Mouse (Mus musculus) forebrain, embryonic 10.5 days (tissue): ENCODE measurements around the gene Bard1. TPM values are rescaled to one million over a fixed set of nuclear protein-coding genes. Genes with fewer than 3 reads are reported as not detected.
A peak's percentile ranks its signal among the peaks of the same experiment; 100 is the strongest.

Source experiments
- DNase-seq: peaks from one replicate; pipeline ENCODE4 v3.0.0-alpha.2; 2017; ENCODE audit warnings: low spot score; ENCODE audit errors: extremely low spot score
- H3K27ac ChIP-seq: fragments of 300-500 bp; sonication (generic); 2 replicates; pipeline ENCODE4 v1.5.1; 2016; ENCODE audit warnings: mild to moderate bottlenecking
- H3K27me3 ChIP-seq: fragments of 300-500 bp; sonication (generic); 2 replicates; pipeline ENCODE4 v1.6.1; 2016; ENCODE audit warnings: mild to moderate bottlenecking; ENCODE audit not compliant: poor library complexity, severe bottlenecking
- H3K36me3 ChIP-seq: fragments of 300-500 bp; sonication (generic); replicated peaks from 2 replicates; pipeline ENCODE4 v1.6.1; 2016; ENCODE audit warnings: mild to moderate bottlenecking, moderate library complexity
- H3K4me1 ChIP-seq: fragments of 300-500 bp; sonication (generic); 2 replicates; pipeline ENCODE4 v1.6.1; 2016
- H3K4me3 ChIP-seq: fragments of 300-500 bp; sonication (generic); 2 replicates; pipeline ENCODE4 v1.5.1; 2016; ENCODE audit warnings: mild to moderate bottlenecking, moderate library complexity
- H3K9me3 ChIP-seq: fragments of 300-500 bp; sonication (generic); 2 replicates; pipeline ENCODE4 v1.6.1; 2016; ENCODE audit warnings: mild to moderate bottlenecking, moderate library complexity
- WGBS: fragments of 180-500 bp; shearing (Covaris S2); methylation state at CpG from one replicate; pipeline ENCODE4 v1.1.7; 2016; 5-methylcytosine and 5-hydroxymethylcytosine counted together
- polyA plus RNA-seq: library from polyadenylated mRNA; unstranded; fragments of >200 nt; fragmentation: Nextera tagmentation; extraction: Ambion mirVana; gene quantifications from 2 replicates; pipeline ENCODE4 v1.2.1, GENCODE M21; 2016

Bard1 gene
- polyA plus RNA-seq: 3.2 and 3.3 TPM in 2 replicates

DNA sequence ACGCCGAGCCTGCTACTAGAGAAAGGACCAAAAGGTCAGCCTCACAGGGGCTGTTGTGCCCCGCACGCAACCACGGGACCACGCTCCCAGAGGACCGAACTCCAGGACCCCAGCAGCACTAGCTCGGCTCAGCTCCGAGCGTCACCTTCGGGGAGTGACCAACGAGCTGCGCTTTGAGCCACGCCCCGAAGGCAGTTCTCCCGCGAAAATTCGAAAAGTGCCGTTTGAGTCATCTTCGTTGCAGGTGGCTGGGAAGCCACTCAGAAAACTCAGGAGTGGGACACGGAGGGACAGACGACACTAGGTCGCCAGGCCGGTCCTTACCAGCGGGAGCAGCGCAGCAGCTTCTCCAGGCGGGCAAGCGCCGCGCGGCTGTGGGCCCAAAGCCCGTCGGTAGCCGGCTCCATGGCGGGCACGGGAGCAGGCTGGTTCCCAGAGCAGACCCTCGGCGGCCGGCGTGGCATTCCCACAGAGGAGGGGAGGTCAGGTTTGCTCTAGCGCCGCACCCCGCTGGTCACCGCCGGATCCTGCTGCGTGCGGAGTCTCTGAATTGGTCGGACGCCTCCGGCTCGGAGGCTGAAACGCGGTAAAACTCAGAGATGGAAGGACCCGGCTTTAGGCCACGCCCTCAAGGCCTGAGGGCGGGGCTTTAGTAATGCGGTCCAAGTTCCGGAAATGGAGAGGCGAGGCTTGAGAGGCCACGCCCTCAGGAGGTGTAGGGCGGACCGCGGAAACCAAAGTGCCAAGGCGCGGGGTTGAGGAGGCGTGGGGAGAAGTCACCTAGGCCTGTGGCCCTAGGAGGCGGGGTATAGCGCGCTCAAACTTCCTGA is at the start of gene Bard1:
Gene Bard1 (minus strand): TSS at position 803 of the 830 bp plus-strand sequence.
- Histone ChIP-seq H3K4me3 (peak within 1 kb of the TSS; percentile 86), H3K27me3 (no peaks in the 10 kb centered on the region), H3K4me1 (peaks cover 21% of the 10 kb centered on the region), H3K36me3 (peaks cover 8% of the 10 kb centered on the region), H3K27ac (peak within 1 kb of the TSS; percentile 96), H3K9me3 (no peaks in the 10 kb centered on the region)
- peak; percentile 94 for DNase-seq
- under 1% methylated on average over 69 of the region's 69 CpGs for WGBS

DNA sequence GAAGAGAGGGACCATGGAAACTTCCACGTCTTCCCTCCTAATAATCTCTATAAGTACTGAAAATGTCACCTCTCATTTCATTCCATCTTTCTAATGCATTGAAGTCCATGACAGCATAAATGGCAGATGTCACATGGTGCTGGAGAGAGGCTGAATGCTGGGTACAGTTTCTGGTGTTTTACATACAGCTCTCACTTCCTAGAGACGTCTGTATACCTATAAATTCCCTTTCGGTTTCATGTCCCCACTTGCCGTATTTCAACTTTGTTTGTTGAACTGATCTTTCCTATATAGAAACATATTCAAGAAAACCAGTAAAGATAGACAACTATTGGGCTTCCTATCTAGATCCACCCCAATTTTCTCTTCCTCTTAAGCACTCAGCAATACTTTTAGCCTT is 24.2 kb upstream of the Bard1 start:
- no peak overlapping the region for H3K27ac ChIP-seq
- H3K36me3 ChIP-seq: no peaks in the 10 kb centered on the region
- 87% methylated on average over 4 of the region's 4 CpGs for WGBS
- no peaks in the 10 kb centered on the region for H3K9me3 ChIP-seq
- H3K4me3 ChIP-seq: no peak overlapping the region
- DNase-seq: no peak
- no peaks in the 10 kb centered on the region; the same call in 1 of the 2 replicates for H3K4me1 ChIP-seq
- no peaks in the 10 kb centered on the region for H3K27me3 ChIP-seq

DNA sequence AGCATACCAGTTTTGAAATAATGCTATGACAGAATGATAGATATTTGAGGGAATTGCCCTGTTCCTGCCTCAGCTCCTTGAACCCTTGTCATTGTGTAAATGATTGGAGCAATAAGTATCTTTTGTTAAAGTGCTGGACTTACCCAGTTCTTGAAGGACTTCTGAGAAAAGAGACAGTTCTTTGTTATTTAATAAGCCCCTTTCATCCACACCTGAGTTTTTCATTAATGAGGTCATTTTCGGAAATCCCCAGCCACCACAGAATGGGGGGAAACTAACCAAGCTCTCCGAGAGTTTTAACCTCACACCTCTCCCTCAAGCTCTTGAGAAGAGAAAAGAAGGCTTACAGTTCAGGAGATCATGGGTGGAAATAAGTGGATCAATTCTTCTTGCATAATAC is 15.6 kb upstream of the Bard1 start:
- DNase-seq: no peak
- Histone ChIP-seq H3K36me3 (no peaks in the 10 kb centered on the region), H3K27ac (no peak overlapping the region), H3K9me3 (no peaks in the 10 kb centered on the region), H3K4me3 (no peak overlapping the region), H3K27me3 (no peaks in the 10 kb centered on the region), H3K4me1 (peaks cover 8% of the 10 kb centered on the region)
- WGBS: 66% methylated on average over 2 of the region's 2 CpGs

DNA sequence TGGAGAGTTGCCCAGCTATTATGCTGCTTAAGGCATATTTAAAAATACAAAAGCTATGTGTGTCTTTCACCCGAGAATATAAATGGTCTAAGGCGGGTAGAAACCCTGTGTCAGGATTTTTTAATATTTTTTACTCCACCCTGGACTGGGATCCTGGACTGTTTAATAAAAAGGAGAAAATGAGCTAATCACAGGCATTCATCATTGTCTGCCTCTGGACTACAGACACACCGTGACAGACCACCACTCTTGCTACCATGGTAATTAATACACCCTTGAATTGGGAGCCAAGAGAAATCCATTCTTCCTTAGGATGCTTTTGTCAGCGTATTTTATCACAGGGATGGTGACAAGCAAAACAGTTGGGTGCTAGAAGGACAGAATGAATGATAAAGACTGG is 14.3 kb upstream of the Bard1 start:
- Histone ChIP-seq H3K36me3 (no peaks in the 10 kb centered on the region), H3K4me1 (peaks cover 8% of the 10 kb centered on the region), H3K9me3 (no peaks in the 10 kb centered on the region), H3K27ac (no peak overlapping the region), H3K4me3 (no peak overlapping the region), H3K27me3 (no peaks in the 10 kb centered on the region)
- WGBS: 63% methylated on average over 4 of the region's 4 CpGs
- DNase-seq: no peak

DNA sequence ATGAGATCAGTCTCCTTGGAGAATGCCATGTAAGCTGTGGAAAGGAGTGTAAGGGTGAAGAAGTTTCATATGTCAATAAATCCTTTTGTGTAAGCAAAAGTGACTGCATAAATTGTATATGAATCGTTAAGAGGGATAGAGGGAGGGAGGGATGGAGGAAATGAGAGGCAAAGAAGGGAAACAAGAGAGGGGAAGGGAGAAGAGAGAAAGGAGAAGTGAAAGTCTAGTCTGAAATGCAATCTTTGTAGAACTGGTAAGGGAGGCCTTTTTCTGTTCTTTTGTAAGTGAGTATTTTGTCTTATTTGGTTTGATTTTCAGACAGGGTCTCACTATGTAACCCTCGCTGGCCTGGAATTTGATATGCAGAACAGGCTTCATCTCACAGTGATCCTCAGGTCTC is 12.8 kb upstream of the Bard1 start:
- 83% methylated on average over 2 of the region's 2 CpGs for WGBS
- H3K9me3 ChIP-seq: no peaks in the 10 kb centered on the region
- H3K4me1 ChIP-seq: peaks cover 8% of the 10 kb centered on the region
- no peak overlapping the region for H3K27ac ChIP-seq
- H3K27me3 ChIP-seq: no peaks in the 10 kb centered on the region
- H3K36me3 ChIP-seq: no peaks in the 10 kb centered on the region
- no peak for DNase-seq
- no peak overlapping the region for H3K4me3 ChIP-seq

DNA sequence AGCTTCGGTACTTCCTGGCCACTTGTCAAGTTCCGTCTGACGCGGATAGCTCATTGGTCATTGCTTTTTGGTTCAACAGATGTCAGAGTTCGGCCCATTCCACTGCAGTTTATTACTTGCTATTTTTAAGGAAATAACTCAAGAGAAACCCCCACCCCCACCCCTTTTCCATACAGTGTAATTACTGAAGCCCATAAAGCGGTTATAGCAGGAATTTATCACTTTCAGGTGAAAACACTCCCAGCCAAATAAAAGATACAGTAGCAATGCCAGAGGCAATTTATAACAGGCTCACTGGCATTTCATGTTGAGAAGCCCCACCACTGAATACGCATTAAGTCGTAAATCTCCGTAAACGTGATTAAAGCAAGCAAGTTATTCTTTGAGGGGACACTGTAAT is 6.9 kb upstream of the Bard1 start:
- WGBS: 91% methylated on average over 10 of the region's 10 CpGs
- Histone ChIP-seq H3K27ac (no peak overlapping the region), H3K36me3 (no peaks in the 10 kb centered on the region), H3K4me3 (no peak overlapping the region), H3K27me3 (no peaks in the 10 kb centered on the region), H3K9me3 (no peaks in the 10 kb centered on the region), H3K4me1 (no peaks in the 10 kb centered on the region)
- no peak for DNase-seq

DNA sequence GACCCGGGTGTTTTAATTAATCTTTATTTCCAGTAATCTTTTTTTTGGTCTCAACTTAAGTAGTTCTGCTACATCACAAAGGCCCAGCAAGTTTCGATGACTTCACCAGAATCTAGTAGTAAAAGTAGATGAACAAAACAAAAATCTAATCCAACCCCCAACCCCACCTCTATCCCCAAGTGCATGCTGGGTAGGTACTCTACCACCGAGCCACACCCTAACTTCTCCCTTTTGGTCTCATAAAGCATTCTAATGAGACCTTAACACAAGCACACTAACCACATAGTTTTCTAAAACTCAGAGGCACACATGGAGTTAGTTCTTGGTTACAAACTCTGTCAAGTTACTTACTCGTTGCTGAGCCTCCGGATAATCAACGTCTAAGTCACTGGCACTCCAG is 3.2 kb upstream of the Bard1 start:
- WGBS: 94% methylated on average over 6 of the region's 6 CpGs
- peaks cover 6% of the 10 kb centered on the region for H3K4me1 ChIP-seq
- H3K9me3 ChIP-seq: no peaks in the 10 kb centered on the region
- no peak overlapping the region for H3K4me3 ChIP-seq
- DNase-seq: no peak
- H3K27ac ChIP-seq: no peak overlapping the region
- H3K27me3 ChIP-seq: no peaks in the 10 kb centered on the region
- no peaks in the 10 kb centered on the region for H3K36me3 ChIP-seq

DNA sequence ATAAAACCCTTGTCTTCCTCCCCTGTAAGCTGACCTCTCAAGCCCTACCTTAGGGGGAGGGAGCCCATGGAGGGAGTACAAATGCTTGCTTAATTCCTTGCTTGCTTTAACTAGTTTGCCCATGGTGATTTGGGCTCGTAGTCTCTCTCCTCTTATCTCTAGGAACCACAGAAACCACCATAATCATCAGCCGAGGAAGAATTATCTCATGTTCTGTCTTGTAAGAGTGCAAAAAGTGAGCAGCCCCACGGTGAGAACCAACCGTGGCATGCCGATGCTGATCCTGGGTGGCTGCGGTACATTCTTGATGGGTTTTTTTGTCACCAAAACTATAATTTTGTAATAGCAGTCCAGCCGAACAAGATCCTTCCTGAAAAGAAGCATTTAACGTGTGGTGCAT is 2.8 kb upstream of the Bard1 start:
- no peaks in the 10 kb centered on the region for H3K9me3 ChIP-seq
- H3K4me1 ChIP-seq: peaks cover 10% of the 10 kb centered on the region
- no peaks in the 10 kb centered on the region for H3K27me3 ChIP-seq
- WGBS: 90% methylated on average over 8 of the region's 8 CpGs
- no peaks in the 10 kb centered on the region for H3K36me3 ChIP-seq
- H3K27ac ChIP-seq: no peak overlapping the region
- no peak overlapping the region for H3K4me3 ChIP-seq
- DNase-seq: no peak

DNA sequence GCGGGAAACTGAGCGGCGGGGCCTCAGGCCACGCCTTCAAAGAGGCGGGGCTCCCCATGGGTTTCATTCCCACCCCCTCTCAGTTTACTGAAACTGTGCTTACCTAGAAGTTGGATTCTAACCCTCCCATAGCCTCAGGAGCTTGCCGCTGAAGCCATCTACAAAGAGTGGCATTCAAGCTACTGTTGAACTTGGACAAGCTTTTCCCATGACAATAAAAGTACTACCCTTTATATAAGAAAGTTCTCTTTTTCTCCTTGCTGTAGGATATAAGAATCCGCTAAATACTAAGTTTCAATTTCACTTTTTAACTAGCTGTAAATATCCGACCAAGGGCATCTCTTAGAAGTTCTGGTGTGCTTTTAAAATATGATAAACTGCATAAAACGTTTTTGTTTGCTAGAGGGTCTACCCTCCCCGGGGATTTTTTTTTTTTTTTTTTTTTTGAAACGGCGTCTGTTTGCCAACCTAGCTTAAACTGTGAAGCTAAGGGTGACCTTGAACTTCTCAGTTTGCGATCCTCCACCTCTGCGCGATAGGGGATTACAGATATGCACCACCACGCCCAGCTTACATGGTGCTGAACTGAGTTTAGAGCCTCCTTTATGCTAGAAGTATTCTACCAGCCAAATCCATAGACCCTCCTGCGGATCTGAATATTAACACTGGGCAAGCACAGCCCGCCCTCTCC is 373 bp upstream of the Bard1 start:
- 36% methylated on average over 18 of the region's 18 CpGs for WGBS
- H3K27ac ChIP-seq: peak overlapping the region; percentile 96
- no peak for DNase-seq

DNA sequence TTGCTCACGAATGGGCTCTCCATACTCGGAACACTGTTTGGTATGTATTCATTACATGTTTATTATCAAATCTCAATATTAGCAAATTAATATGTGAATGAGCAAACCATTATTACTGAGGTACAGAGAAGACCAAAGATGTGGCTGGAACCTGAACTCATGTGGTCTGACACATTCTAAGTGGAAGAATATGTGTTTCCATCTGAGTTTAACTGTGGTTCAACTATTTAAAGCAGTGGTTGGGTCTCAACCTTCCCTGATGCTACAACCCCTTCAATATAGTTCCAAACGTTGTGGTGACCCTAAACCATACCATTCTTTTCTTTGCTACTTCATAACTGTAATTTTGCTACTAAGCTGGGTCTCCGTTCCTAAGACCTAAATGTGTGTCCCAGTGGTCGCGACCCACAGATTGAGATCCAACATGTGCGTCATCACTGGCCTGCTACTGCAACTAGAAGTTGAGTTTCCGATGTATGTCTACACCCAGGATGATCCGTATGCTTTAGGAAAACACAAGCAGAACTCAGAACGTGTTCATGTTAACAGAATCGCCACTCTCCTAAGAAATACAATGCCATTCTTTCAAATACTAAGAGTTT is 1.5 kb downstream of the Bard1 start:
- peaks cover 9% of the 10 kb centered on the region for H3K36me3 ChIP-seq
- no peak for DNase-seq
- peak overlapping the region; percentile 86 for H3K4me3 ChIP-seq
- no peaks in the 10 kb centered on the region for H3K9me3 ChIP-seq
- 59% methylated on average over 11 of the region's 11 CpGs for WGBS
- H3K27ac ChIP-seq: no peak overlapping the region
- H3K4me1 ChIP-seq: peaks cover 25% of the 10 kb centered on the region
- no peaks in the 10 kb centered on the region for H3K27me3 ChIP-seq

More for the DNA sequence above, 373 bp upstream of the Bard1 start:
- Histone ChIP-seq H3K4me1 (peaks cover 21% of the 10 kb centered on the region), H3K4me3 (peak overlapping the region; percentile 86), H3K36me3 (peaks cover 7% of the 10 kb centered on the region), H3K9me3 (no peaks in the 10 kb centered on the region), H3K27me3 (no peaks in the 10 kb centered on the region)

DNA sequence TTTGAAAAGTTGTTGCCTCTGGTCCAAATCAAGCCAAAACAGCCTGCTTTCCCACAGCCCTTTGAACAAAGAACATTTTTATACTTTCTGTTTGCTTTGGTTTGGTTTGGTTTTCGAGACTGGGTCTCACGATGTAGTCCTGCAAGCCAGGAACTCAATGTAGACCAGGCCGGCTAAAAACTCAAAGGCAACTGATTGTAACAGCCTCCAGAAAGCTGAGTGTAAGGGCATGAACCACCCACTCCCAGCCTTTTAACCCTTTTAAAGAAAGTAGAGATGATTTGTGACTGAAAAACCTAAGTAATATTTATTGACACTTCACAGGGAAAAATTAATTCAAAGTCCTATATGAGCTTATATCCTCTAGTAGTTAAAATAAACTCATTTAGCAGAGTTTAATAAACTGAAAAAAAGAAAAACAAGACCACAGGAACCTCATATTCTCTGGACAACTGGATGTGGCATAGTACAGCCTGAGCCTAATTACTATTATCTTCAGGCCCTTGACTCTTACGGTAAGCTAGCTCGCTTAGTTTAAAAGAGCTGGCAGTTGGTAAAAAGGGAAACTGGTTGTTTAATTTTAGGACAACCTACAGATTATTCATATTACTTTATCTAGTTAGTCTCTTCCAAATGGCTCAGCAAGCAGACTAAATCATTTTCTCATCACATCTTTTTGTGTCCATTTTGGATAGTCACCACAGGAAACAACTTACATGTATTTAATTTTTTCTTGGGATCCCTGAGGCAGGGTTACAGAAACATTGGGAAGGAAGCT is 2.2 kb downstream of the Bard1 start:
- DNase-seq: no peak
- Histone ChIP-seq H3K27me3 (no peaks in the 10 kb centered on the region), H3K4me1 (peaks cover 25% of the 10 kb centered on the region), H3K36me3 (peaks cover 16% of the 10 kb centered on the region), H3K27ac (no peak overlapping the region), H3K9me3 (no peaks in the 10 kb centered on the region), H3K4me3 (peak overlapping the region; percentile 86)
- 86% methylated on average over 5 of the region's 5 CpGs for WGBS

DNA sequence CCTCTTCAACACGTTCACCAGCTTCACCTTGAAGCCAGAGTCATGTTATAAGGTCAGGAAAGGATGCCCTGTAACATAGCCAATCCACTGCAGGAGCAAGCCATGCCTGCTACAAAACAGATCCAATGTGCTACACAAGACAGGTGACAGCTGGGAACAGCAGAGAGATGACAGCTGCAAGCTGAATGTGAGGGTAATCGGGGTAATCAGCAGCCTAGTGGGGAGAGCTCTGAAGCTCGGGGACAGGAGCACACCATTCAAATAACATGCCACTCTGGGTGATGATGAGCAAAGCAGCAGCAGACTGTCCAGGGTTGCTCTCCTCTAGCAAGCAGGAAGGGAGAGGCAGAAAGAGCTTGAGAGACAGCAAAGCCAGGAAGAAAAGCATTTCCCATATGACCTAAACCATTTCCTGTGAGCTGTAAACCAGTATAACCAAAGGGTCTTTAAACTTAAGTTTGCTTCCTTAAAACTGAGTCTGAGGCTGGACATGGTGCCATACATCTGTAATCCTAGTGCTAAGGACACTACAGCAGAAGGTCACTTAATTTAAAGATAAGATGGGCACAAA is 2.9 kb downstream of the Bard1 start:
- no peaks in the 10 kb centered on the region for H3K27me3 ChIP-seq
- H3K4me1 ChIP-seq: peaks cover 25% of the 10 kb centered on the region
- H3K27ac ChIP-seq: 0 out of 2 replicates have a peak overlapping the region, but pooled peaks have one; percentile 11
- peaks cover 24% of the 10 kb centered on the region for H3K36me3 ChIP-seq
- peak overlapping the region; percentile 9; the same call in 1 of the 2 replicates for H3K4me3 ChIP-seq
- WGBS: 73% methylated on average over 3 of the region's 3 CpGs
- DNase-seq: no peak
- H3K9me3 ChIP-seq: no peaks in the 10 kb centered on the region; the same call in 1 of the 2 replicates
